Mouse (Mus musculus): ENCODE data around the gene Emg1. TPM values are rescaled to one million over a fixed set of nuclear protein-coding genes. Genes with fewer than 3 reads are reported as not detected.
A peak's percentile ranks its signal among the peaks of the same experiment; 100 is the strongest.

The Emg1 gene
- 292 and 344 TPM in 2 replicates for total RNA-seq (2012; rRNA removed)

DNA sequence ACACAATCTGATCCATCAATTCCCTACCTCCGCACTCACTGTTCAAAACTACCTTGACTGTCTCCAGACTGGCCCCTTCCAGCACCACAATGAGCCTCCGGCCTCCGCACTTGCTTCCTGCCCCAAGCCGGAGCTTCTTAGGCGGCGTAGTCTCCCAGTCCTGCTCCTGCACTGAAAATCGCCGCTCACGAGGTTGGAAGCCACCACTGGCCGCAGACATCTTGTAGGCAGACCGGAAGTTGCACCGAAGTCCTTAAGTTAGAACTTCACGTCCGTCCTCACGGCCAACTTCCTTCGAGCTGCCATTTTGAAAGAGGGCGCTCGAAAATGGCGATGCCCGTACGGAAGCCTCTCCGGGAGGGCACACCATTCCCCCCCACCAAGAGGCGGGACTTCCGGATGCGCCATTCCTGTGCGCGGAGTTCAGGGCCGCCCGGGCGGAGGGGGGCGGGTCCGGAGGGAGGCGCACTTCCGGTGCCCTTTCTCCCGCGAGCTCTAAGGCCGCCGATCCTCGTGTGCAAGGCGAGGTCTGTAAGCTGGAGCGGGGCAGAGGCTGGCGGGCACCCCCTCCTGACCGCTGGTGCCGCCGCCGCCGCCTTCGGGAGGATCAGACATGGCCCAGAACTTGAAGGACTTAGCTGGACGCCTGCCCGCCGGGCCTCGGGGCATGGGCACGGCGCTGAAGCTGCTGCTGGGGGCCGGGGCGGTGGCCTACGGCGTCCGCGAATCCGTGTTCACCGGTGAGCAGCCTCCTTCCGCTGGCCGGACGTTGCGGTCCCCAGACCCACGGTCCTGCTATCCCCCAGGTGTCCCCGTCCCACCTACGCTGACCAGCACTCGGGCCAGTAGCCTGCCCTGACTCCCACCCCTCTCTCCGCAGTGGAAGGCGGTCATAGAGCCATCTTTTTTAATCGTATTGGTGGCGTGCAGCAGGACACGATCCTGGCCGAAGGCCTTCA, at the start of gene Emg1, which contains the start of gene Phb2:
Gene Emg1, minus strand, starts transcription at position 355 of the 959 bp plus-strand sequence.
Gene Phb2, plus strand, starts transcription at position 513 of the 959 bp plus-strand sequence.
- peak; percentile 97 for DNase-seq (ENCODE audit: low read depth, low spot score)
- Histone ChIP-seq H3K27ac (ENCODE audit: insufficient read depth, low read depth, low read length, poor library complexity, severe bottlenecking) (peak within 1 kb of the TSS; percentile 83), H3K4me1 (ENCODE audit: control insufficient read depth in 2 of 2, insufficient read depth in 2 of 2, low read length in 2 of 2, poor library complexity in 1 of 2) (peaks cover 3 to 5% of the 10 kb centered on the region in 2 experiments; a peak in 2 of 4 replicates), H3K9ac (ENCODE audit: insufficient read depth, low read depth, low read length, poor library complexity, severe bottlenecking) (peak within 1 kb of the TSS; percentile 95), H3K4me3 (ENCODE audit: insufficient read depth in 1 of 2, low read depth in 1 of 2, low read length in 2 of 2, poor library complexity in 1 of 2, severe bottlenecking in 1 of 2) (peak within 1 kb of the TSS; percentile 93 to 95), H3K9me3 (ENCODE audit: control insufficient read depth, insufficient read depth, low read depth, low read length) (no peaks in the 10 kb centered on the region), H3K36me3 (ENCODE audit: control insufficient read depth, insufficient read depth, low read length, poor library complexity, severe bottlenecking) (peaks cover 51% of the 10 kb centered on the region)
- TF ChIP-seq ZNF384 (IDR thresholded peaks at IDR 0.05; ENCODE audit: low read depth, low read length) (peak; percentile 60; the same call in 1 of the 2 replicates), CHD2 (IDR thresholded peaks at IDR 0.05; ENCODE audit: low read depth, low read length) (no peak), ZC3H11A (IDR thresholded peaks at IDR 0.05; ENCODE audit: borderline replicate concordance, low read depth, low read length) (no peak), HCFC1 (IDR thresholded peaks at IDR 0.05; ENCODE audit: borderline replicate concordance, insufficient read depth, low read length) (peak; percentile 91), MAFK (IDR thresholded peaks at IDR 0.05; ENCODE audit: insufficient read depth, low read depth, low read length) (no peak)
- in situ Hi-C loops (cut with MboI; ENCODE audit: low sequenced_read_pairs in 2 of 2, unreplicated experiment in 2 of 2) = no loop called here

DNA sequence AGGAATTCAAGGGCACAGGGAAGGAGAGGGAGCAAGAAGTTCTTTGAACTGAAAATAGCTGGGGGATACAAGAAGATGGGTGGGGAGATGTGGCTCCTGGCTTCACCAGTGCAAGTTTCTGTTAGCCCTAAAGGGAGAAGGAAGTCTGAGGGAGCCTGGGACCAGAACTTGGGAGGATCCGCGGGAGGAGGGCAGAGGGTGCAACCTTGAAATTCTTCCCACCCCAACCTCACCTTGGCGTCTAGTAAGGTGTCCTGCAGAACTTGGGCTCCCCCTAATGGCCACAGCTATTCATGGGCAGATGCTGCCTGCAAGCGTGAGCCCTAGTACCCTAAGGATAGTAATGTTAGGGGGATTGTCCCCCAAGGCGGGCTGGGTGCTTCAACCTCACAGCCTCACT, 47.3 kb upstream of the Emg1 start:
- TF ChIP-seq HCFC1 (IDR thresholded peaks at IDR 0.05; ENCODE audit: borderline replicate concordance, insufficient read depth, low read length) (peak; percentile 75; the same call in 1 of the 2 replicates), ZC3H11A (IDR thresholded peaks at IDR 0.05; ENCODE audit: borderline replicate concordance, low read depth, low read length) (peak; percentile 78), CHD2 (IDR thresholded peaks at IDR 0.05; ENCODE audit: low read depth, low read length) (no peak), ZNF384 (IDR thresholded peaks at IDR 0.05; ENCODE audit: low read depth, low read length) (0 out of 2 replicates have a peak, but pooled peaks have one; percentile 51)
- peak overlapping the region; percentile 40; the same call in 1 of the 2 replicates for H3K9ac ChIP-seq (ENCODE audit: insufficient read depth, low read depth, low read length, poor library complexity, severe bottlenecking)
- H3K27ac ChIP-seq (ENCODE audit: insufficient read depth, low read depth, low read length, poor library complexity, severe bottlenecking) = no peak overlapping the region
- H3K4me1 ChIP-seq (ENCODE audit: control insufficient read depth in 2 of 2, insufficient read depth in 2 of 2, low read length in 2 of 2, poor library complexity in 1 of 2) = peaks cover 4 to 13% of the 10 kb centered on the region in 2 experiments; a peak in 3 of 4 replicates
- no peaks in the 10 kb centered on the region for H3K9me3 ChIP-seq (ENCODE audit: control insufficient read depth, insufficient read depth, low read depth, low read length)
- in situ Hi-C loops (cut with MboI; ENCODE audit: low sequenced_read_pairs in 2 of 2, unreplicated experiment in 2 of 2) = no loop called here
- no peaks in the 10 kb centered on the region; the same call in 1 of the 2 replicates for H3K36me3 ChIP-seq (ENCODE audit: control insufficient read depth, insufficient read depth, low read length, poor library complexity, severe bottlenecking)
- H3K4me3 ChIP-seq (ENCODE audit: insufficient read depth in 1 of 2, low read depth in 1 of 2, low read length in 2 of 2, poor library complexity in 1 of 2, severe bottlenecking in 1 of 2) = peak overlapping the region in 1 of 2 experiments; percentile 23; a peak in 2 of 4 replicates
- peak; percentile 88 for DNase-seq (ENCODE audit: low read depth, low spot score)

DNA sequence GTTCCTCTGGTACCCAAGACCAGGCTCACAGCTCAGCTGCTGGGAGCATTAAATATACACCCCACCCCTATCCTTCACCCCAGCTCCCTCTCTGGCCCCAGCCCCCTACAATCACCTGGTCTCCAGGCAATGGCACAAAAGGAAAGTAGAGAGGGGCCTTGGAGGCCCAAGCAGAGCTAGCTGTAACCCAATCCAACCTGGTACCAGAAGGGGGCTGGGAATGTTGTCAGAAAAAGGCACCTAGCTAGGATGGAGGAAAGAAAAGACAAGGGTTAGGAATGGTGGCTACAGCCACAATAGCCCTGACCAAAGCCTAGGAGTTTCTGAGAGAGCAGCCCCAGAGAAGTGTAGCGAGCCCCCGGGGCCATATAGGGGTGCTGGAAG, 46.9 kb upstream of the Emg1 start:
- Histone ChIP-seq H3K9me3 (ENCODE audit: control insufficient read depth, insufficient read depth, low read depth, low read length) (no peaks in the 10 kb centered on the region), H3K36me3 (ENCODE audit: control insufficient read depth, insufficient read depth, low read length, poor library complexity, severe bottlenecking) (no peaks in the 10 kb centered on the region; the same call in 1 of the 2 replicates), H3K4me1 (ENCODE audit: control insufficient read depth in 2 of 2, insufficient read depth in 2 of 2, low read length in 2 of 2, poor library complexity in 1 of 2) (peaks cover 6 to 13% of the 10 kb centered on the region in 2 experiments; a peak in 3 of 4 replicates), H3K27ac (ENCODE audit: insufficient read depth, low read depth, low read length, poor library complexity, severe bottlenecking) (no peak overlapping the region), H3K4me3 (ENCODE audit: insufficient read depth in 1 of 2, low read depth in 1 of 2, low read length in 2 of 2, poor library complexity in 1 of 2, severe bottlenecking in 1 of 2) (no peak overlapping the region), H3K9ac (ENCODE audit: insufficient read depth, low read depth, low read length, poor library complexity, severe bottlenecking) (peak overlapping the region; percentile 40; the same call in 1 of the 2 replicates)
- no peak for DNase-seq (ENCODE audit: low read depth, low spot score)
- TF ChIP-seq ZC3H11A (IDR thresholded peaks at IDR 0.05; ENCODE audit: borderline replicate concordance, low read depth, low read length) (no peak), CHD2 (IDR thresholded peaks at IDR 0.05; ENCODE audit: low read depth, low read length) (no peak), HCFC1 (IDR thresholded peaks at IDR 0.05; ENCODE audit: borderline replicate concordance, insufficient read depth, low read length) (no peak), MAFK (IDR thresholded peaks at IDR 0.05; ENCODE audit: insufficient read depth, low read depth, low read length) (no peak), ZNF384 (IDR thresholded peaks at IDR 0.05; ENCODE audit: low read depth, low read length) (no peak)
- in situ Hi-C loops (cut with MboI; ENCODE audit: low sequenced_read_pairs in 2 of 2, unreplicated experiment in 2 of 2) = no loop called here

DNA sequence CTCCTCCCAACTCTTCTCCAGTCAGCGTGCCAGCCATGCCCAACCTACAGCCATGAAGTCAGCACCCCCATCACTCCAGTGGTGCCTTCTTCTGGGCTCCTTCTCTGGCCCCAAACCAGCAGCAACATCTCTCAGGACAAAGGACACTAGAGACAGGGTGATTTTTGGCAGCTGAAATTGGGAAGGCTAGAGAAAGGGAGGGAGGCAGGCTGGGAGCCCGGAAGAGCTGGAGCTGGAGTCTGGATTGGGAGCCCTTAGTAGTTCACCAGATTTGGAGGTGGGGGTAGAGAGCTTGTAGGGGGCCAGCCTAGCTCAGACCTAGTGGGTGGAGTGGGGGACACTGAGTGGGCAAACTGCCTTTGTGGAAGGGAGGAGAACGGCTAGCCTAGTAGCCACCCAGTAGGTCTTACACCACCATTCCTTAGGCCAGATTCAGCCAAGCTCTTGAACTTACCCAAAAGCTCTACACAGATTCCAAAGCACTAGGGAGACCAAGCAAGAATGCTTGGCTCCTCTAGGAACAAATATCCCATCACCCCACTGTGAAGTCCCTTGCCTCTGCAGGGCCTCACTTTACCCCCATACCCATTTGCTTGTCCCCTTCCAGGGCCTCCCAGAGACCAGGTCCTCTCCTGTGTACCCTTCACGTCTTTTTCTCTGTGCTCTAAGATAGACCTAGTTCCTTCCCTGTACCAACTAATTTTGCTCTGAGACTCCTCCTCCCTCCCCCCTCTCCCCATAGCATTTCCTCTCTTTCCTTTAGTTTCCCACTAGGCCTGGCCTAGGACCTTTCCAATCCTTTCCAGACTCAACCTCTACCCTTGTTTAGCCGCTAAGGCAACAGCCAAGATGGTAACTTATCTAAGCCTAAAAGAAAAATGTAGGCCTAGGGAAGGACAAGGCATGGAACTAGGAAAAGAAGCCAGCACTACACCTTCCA, 46.2 kb upstream of the Emg1 start:
- no peaks in the 10 kb centered on the region for H3K9me3 ChIP-seq (ENCODE audit: control insufficient read depth, insufficient read depth, low read depth, low read length)
- peaks cover 6 to 13% of the 10 kb centered on the region in 2 experiments; a peak in 3 of 4 replicates for H3K4me1 ChIP-seq (ENCODE audit: control insufficient read depth in 2 of 2, insufficient read depth in 2 of 2, low read length in 2 of 2, poor library complexity in 1 of 2)
- H3K27ac ChIP-seq (ENCODE audit: insufficient read depth, low read depth, low read length, poor library complexity, severe bottlenecking) = no peak overlapping the region
- no peak overlapping the region for H3K4me3 ChIP-seq (ENCODE audit: insufficient read depth in 1 of 2, low read depth in 1 of 2, low read length in 2 of 2, poor library complexity in 1 of 2, severe bottlenecking in 1 of 2)
- H3K9ac ChIP-seq (ENCODE audit: insufficient read depth, low read depth, low read length, poor library complexity, severe bottlenecking) = no peak overlapping the region
- in situ Hi-C loops (cut with MboI; ENCODE audit: low sequenced_read_pairs in 2 of 2, unreplicated experiment in 2 of 2) = no loop called here
- TF ChIP-seq HCFC1 (IDR thresholded peaks at IDR 0.05; ENCODE audit: borderline replicate concordance, insufficient read depth, low read length) = no peak
- no peak for TF ChIP-seq MAFK (IDR thresholded peaks at IDR 0.05; ENCODE audit: insufficient read depth, low read depth, low read length)
- TF ChIP-seq ZC3H11A (IDR thresholded peaks at IDR 0.05; ENCODE audit: borderline replicate concordance, low read depth, low read length) = no peak
- TF ChIP-seq CHD2 (IDR thresholded peaks at IDR 0.05; ENCODE audit: low read depth, low read length) = no peak
- no peak for TF ChIP-seq ZNF384 (IDR thresholded peaks at IDR 0.05; ENCODE audit: low read depth, low read length)
- no peaks in the 10 kb centered on the region; the same call in 1 of the 2 replicates for H3K36me3 ChIP-seq (ENCODE audit: control insufficient read depth, insufficient read depth, low read length, poor library complexity, severe bottlenecking)
- no peak for DNase-seq (ENCODE audit: low read depth, low spot score)

Measured in ES-E14 (cell line).